ENCODE assay signal across 23 mouse cellular contexts in the genomic region with DNA sequence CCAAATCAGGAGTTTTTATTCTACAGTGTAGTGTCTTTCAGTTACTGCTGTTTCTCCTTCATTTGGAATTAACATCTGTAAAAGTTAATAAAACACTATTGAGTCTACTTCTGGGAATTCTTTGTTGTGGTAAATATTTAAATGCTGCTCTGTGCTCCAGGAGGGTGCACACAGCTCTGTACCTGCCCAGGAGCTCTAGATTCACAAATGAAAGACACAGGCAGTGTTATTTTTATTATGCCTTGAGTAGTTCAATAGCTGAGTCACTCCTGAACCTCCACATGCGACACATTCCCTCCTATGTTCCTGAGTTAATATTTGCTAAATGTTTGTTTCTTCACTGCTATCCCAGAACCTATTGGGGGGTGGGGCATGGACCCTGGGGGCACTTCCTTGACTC.
DNase-seq lines count a peak whose midpoint lies in the region; ATAC-seq and TF ChIP-seq lines count a peak whose summit lies in the region.
"Had no signal": no experiment of that assay in that cellular context is flagged by ENCODE, and none has a peak within 500 bp of the region (broad histone marks: within the 10 kb centered on the region; RNA-seq: fewer than 3 reads in every experiment).

No protein-coding gene starts in this region.

- no peak overlapping the region for H3K9ac ChIP-seq in kidney, embryonic 16.5 days (replicated peaks; ENCODE audit: low read length)
- H3K9ac ChIP-seq in ES-Bruce4 (ENCODE audit: low read depth, poor library complexity, severe bottlenecking) (no peak overlapping the region), ES-E14 (ENCODE audit: insufficient read depth, low read depth, low read length, poor library complexity, severe bottlenecking) (no peak overlapping the region)
- no peak overlapping the region for H3K9ac ChIP-seq in hindbrain, embryonic 13.5 days
- H3K9ac ChIP-seq: embryonic facial prominence, embryonic 12.5 days; forebrain, embryonic 13.5 days; forebrain, embryonic 15.5 days; forebrain, postnatal 0 days had no signal

- ATAC-seq in kidney, embryonic 16.5 days (ENCODE audit: low FRiP score, low TSS enrichment) = no peak
- ATAC-seq in hindbrain, embryonic 13.5 days (ENCODE audit: low FRiP score) = no peak
- ATAC-seq: CD4-positive, CD25-positive, alpha-beta regulatory T cell, adult 4 months; forebrain, embryonic 13.5 days; forebrain, embryonic 15.5 days; forebrain, postnatal 0 days had no signal

- no peak overlapping the region for H3K27ac ChIP-seq in kidney, adult 2 months (ENCODE audit: insufficient read depth, low read depth, low read length)
- H3K27ac ChIP-seq in kidney, embryonic 16.5 days (ENCODE audit: low read length) = no peak overlapping the region
- H3K27ac ChIP-seq in ES-Bruce4 (ENCODE audit: insufficient read depth, low read length) = peak overlapping the region; percentile 44; the same call in 1 of the 2 replicates
- H3K27ac ChIP-seq in ES-E14 (ENCODE audit: insufficient read depth, low read depth, low read length, poor library complexity, severe bottlenecking) = no peak overlapping the region
- no peak overlapping the region for H3K27ac ChIP-seq in hindbrain, embryonic 13.5 days
- H3K27ac ChIP-seq: embryonic facial prominence, embryonic 10.5 days; embryonic facial prominence, embryonic 12.5 days; forebrain, embryonic 13.5 days; forebrain, embryonic 15.5 days had no signal

- no peak for TF ChIP-seq CTCF in kidney, adult 2 months (conservative IDR thresholded peaks at IDR 0.05; ENCODE audit: insufficient read depth, insufficient read length, low read depth, low read length)
- TF ChIP-seq CTCF in ES-Bruce4 (IDR thresholded peaks at IDR 0.05; ENCODE audit: low read depth, low read length) = no peak

- no peak for TF ChIP-seq POLR2A in kidney, adult 2 months (IDR thresholded peaks at IDR 0.05; ENCODE audit: low read depth, low read length)
- no peak for TF ChIP-seq POLR2A in ES-Bruce4 (IDR thresholded peaks at IDR 0.05; ENCODE audit: insufficient read depth, low read length)

- no peak overlapping the region for H3K4me2 ChIP-seq in kidney, embryonic 16.5 days (replicated peaks; ENCODE audit: low read depth, low read length)
- no peak overlapping the region for H3K4me2 ChIP-seq in hindbrain, embryonic 13.5 days
- H3K4me2 ChIP-seq: embryonic facial prominence, embryonic 12.5 days; forebrain, embryonic 13.5 days; forebrain, embryonic 15.5 days had no signal

- no peak overlapping the region for H3K4me3 ChIP-seq in kidney, adult 2 months (ENCODE audit: insufficient read depth, low read depth, low read length)
- no peak overlapping the region for H3K4me3 ChIP-seq in kidney, embryonic 16.5 days (ENCODE audit: low read length)
- H3K4me3 ChIP-seq in ES-Bruce4 (ENCODE audit: low read depth, low read length) (no peak overlapping the region), ES-E14 (ENCODE audit: insufficient read depth in 1 of 2, low read depth in 1 of 2, low read length in 2 of 2, poor library complexity in 1 of 2, severe bottlenecking in 1 of 2) (no peak overlapping the region)
- H3K4me3 ChIP-seq in hindbrain, embryonic 13.5 days = no peak overlapping the region
- H3K4me3 ChIP-seq: embryonic facial prominence, embryonic 10.5 days; embryonic facial prominence, embryonic 12.5 days; forebrain, embryonic 13.5 days; forebrain, embryonic 15.5 days had no signal

- H3K36me3 ChIP-seq in kidney, adult 2 months (ENCODE audit: control insufficient read depth, insufficient read depth, low read length) = no peaks in the 10 kb centered on the region
- no peaks in the 10 kb centered on the region for H3K36me3 ChIP-seq in kidney, embryonic 16.5 days (ENCODE audit: insufficient read depth, low read length)
- H3K36me3 ChIP-seq in ES-Bruce4 (ENCODE audit: control insufficient read depth, insufficient read depth, low read length, poor library complexity, severe bottlenecking) (no peaks in the 10 kb centered on the region), ES-E14 (ENCODE audit: control insufficient read depth, insufficient read depth, low read length, poor library complexity, severe bottlenecking) (no peaks in the 10 kb centered on the region)
- H3K36me3 ChIP-seq in hindbrain, embryonic 13.5 days = no peaks in the 10 kb centered on the region
- H3K36me3 ChIP-seq: embryonic facial prominence, embryonic 10.5 days; embryonic facial prominence, embryonic 12.5 days; forebrain, embryonic 15.5 days had no signal

- in situ Hi-C loops in ES-E14 (cut with MboI; ENCODE audit: low sequenced_read_pairs in 2 of 2, unreplicated experiment in 2 of 2) = no loop called here

- WGBS in kidney, adult 2 months = 31% methylated on average over 1 of the region's 1 CpGs
- WGBS in kidney, embryonic 16.5 days = 77% methylated on average over 1 of the region's 1 CpGs
- WGBS in hindbrain, embryonic 13.5 days = 75% methylated on average over 1 of the region's 1 CpGs

- H3K9me3 ChIP-seq in kidney, embryonic 16.5 days (ENCODE audit: low read length) = no peaks in the 10 kb centered on the region
- H3K9me3 ChIP-seq in ES-Bruce4 (replicated peaks; ENCODE audit: control insufficient read depth, insufficient read depth, low read length, poor library complexity, severe bottlenecking) = no peaks in the 10 kb centered on the region
- H3K9me3 ChIP-seq in ES-E14 (ENCODE audit: control insufficient read depth, insufficient read depth, low read depth, low read length) = no peaks in the 10 kb centered on the region
- H3K9me3 ChIP-seq in hindbrain, embryonic 13.5 days = no peaks in the 10 kb centered on the region
- H3K9me3 ChIP-seq: embryonic facial prominence, embryonic 10.5 days; embryonic facial prominence, embryonic 12.5 days; forebrain, embryonic 13.5 days; forebrain, embryonic 15.5 days had no signal

- peak; percentile 24 for DNase-seq in kidney, adult 2 months
- DNase-seq in ES-E14 (ENCODE audit: low read depth, low spot score) (peak; percentile 33), ZHBTc4 (ENCODE audit: low read depth, low spot score) (peak; percentile 61)
- no peak for DNase-seq in cerebellum, adult 9-11 months
- DNase-seq: adrenal gland, adult 2 months; adrenal gland, postnatal 10 days; adrenal gland, postnatal 25 days; B cell, adult 2 months; cerebellum, adult 11-12 months; cerebellum, adult 2 months; cerebellum, adult 9-10 months; cerebellum, postnatal 14 days; cerebellum, postnatal 36 days; forebrain, postnatal 0 days had no signal

- peak; percentile 35; the same call in 1 of the 2 replicates for TF ChIP-seq EP300 in ES-Bruce4 (IDR thresholded peaks at IDR 0.05; ENCODE audit: insufficient read depth, low read depth, low read length)

- H3K27me3 ChIP-seq in kidney, adult 2 months (replicated peaks; ENCODE audit: control insufficient read depth, insufficient read depth, low read length) = no peaks in the 10 kb centered on the region
- no peaks in the 10 kb centered on the region for H3K27me3 ChIP-seq in kidney, embryonic 16.5 days (ENCODE audit: insufficient read depth, low read length)
- H3K27me3 ChIP-seq in ES-Bruce4 (ENCODE audit: control insufficient read depth, insufficient read depth, low read length, poor library complexity, severe bottlenecking) = no peaks in the 10 kb centered on the region
- H3K27me3 ChIP-seq in hindbrain, embryonic 13.5 days = no peaks in the 10 kb centered on the region
- H3K27me3 ChIP-seq: CH12.LX; embryonic facial prominence, embryonic 12.5 days; forebrain, embryonic 13.5 days; forebrain, embryonic 15.5 days had no signal

- no peaks in the 10 kb centered on the region for H3K4me1 ChIP-seq in kidney, adult 2 months (ENCODE audit: control insufficient read depth, insufficient read depth, low read length)
- H3K4me1 ChIP-seq in kidney, embryonic 16.5 days (ENCODE audit: insufficient read depth, low read length) = no peaks in the 10 kb centered on the region
- H3K4me1 ChIP-seq in ES-Bruce4 (ENCODE audit: control insufficient read depth, insufficient read depth, low read length) = peaks cover 4% of the 10 kb centered on the region
- peaks cover 4 to 6% of the 10 kb centered on the region in 2 experiments; a peak in 3 of 4 replicates for H3K4me1 ChIP-seq in ES-E14 (ENCODE audit: control insufficient read depth in 2 of 2, insufficient read depth in 2 of 2, low read length in 2 of 2, poor library complexity in 1 of 2)
- no peaks in the 10 kb centered on the region for H3K4me1 ChIP-seq in hindbrain, embryonic 13.5 days (replicated peaks)
- H3K4me1 ChIP-seq: embryonic facial prominence, embryonic 10.5 days; embryonic facial prominence, embryonic 12.5 days; forebrain, embryonic 13.5 days; forebrain, embryonic 15.5 days had no signal

TF ChIP-seq in ES-E14, 5 proteins besides CTCF, POLR2A, EP300 and RAD21:
- no peak for TF ChIP-seq ZNF384 (IDR thresholded peaks at IDR 0.05; ENCODE audit: low read depth, low read length)
- TF ChIP-seq CHD2 (IDR thresholded peaks at IDR 0.05; ENCODE audit: low read depth, low read length) = no peak
- TF ChIP-seq ZC3H11A (IDR thresholded peaks at IDR 0.05; ENCODE audit: borderline replicate concordance, low read depth, low read length) = no peak
- TF ChIP-seq HCFC1 (IDR thresholded peaks at IDR 0.05; ENCODE audit: borderline replicate concordance, insufficient read depth, low read length) = no peak
- no peak for TF ChIP-seq MAFK (IDR thresholded peaks at IDR 0.05; ENCODE audit: insufficient read depth, low read depth, low read length)
